Mouse (Mus musculus): ENCODE measurements around the gene Skap1.

- TF ChIP-seq CTCF (IDR thresholded peaks at IDR 0.05; ENCODE audit: low read depth) (no peak), EP300 (IDR thresholded peaks at IDR 0.05; ENCODE audit: low read depth) (no peak)
These were observed 173.5 kb downstream of the Skap1 start for GRCm38 (mm10) chr11:96637927-96638326.

All from heart, postnatal 0 days (tissue).